Mouse (Mus musculus) frontal cortex, adult 2 months (tissue): ENCODE measurements around the gene Rpl35. TPM values are rescaled to one million over a fixed set of nuclear protein-coding genes. Genes with fewer than 3 reads are reported as not detected.

Experiments
- DNase-seq, 2 experiments: peaks; one replicate each; pipeline ENCODE4 v3.0.0; 2022; ENCODE audit warnings: low spot score in 1 of 2; ENCODE audit errors: extremely low spot score in 1 of 2
- polyA plus RNA-seq: library from polyadenylated mRNA; depleted of rRNA; stranded (reverse); fragments of >200 nt; gene quantifications from 2 replicates; pipeline ENCODE4 v1.2.3, GENCODE M21; 2012; rRNA removed

The Rpl35 gene
- polyA plus RNA-seq, 1 experiment: 260 TPM

- DNase-seq: peak; percentile 30 to 64
Measured at GRCm38 (mm10) chr2:38953152-38953883, 52.1 kb downstream of the Rpl35 start.

Other genes starting within 250 kb of the Rpl35 start
- 5.0 and 5.8 TPM in 2 replicates for gene Nr6a1, start 77.9 kb downstream of the Rpl35 start, polyA plus RNA-seq
- gene Olfml2a, start 73.6 kb downstream of the Rpl35 start, polyA plus RNA-seq: 2.8 and 3.3 TPM in 2 replicates
- 1.00 and 1.3 TPM in 2 replicates for gene Wdr38, start 8.1 kb downstream of the Rpl35 start, polyA plus RNA-seq
- 110 and 113 TPM in 2 replicates for gene Arpc5l, start 276 bp downstream of the Rpl35 start, polyA plus RNA-seq
- 35.3 and 40.7 TPM in 2 replicates for gene Golga1, start 59.9 kb upstream of the Rpl35 start, polyA plus RNA-seq
- 9.4 and 10.3 TPM in 2 replicates for gene Scai, start 185.1 kb upstream of the Rpl35 start, polyA plus RNA-seq
- 40.1 and 46.5 TPM in 2 replicates for gene Ppp6c, start 220.8 kb upstream of the Rpl35 start, polyA plus RNA-seq